Mouse (Mus musculus) heart, embryonic 15.5 days (tissue): ENCODE measurements around the gene Nob1. TPM values are rescaled to one million over a fixed set of nuclear protein-coding genes. Genes with fewer than 3 reads are reported as not detected.

ENCODE experiments used
- ATAC-seq: fragments of 200-750 bp; cut with Nextera tagmentation; replicated peaks from 2 replicates; pipeline ENCODE4 v1.8.0; 2017; ENCODE audit warnings: low read depth, moderate TSS enrichment; ENCODE audit not compliant: insufficient number of reproducible peaks, insufficient read depth, low FRiP score
- H3K27ac ChIP-seq: fragments of 300-500 bp; sonication (generic); 2 replicates; pipeline ENCODE4 v1.5.1; 2015; ENCODE audit warnings: mild to moderate bottlenecking, inconsistent platforms
- H3K27me3 ChIP-seq: fragments of 300-500 bp; sonication (generic); 2 replicates; pipeline ENCODE4 v1.6.1; 2015; ENCODE audit warnings: inconsistent platforms
- H3K36me3 ChIP-seq: fragments of 300-500 bp; sonication (generic); 2 replicates; pipeline ENCODE4 v1.6.1; 2015; ENCODE audit warnings: mild to moderate bottlenecking, inconsistent platforms
- H3K4me1 ChIP-seq: fragments of 300-500 bp; sonication (generic); replicated peaks from 2 replicates; pipeline ENCODE4 v1.6.1; 2015; ENCODE audit warnings: inconsistent platforms
- H3K4me2 ChIP-seq: fragments of 300-500 bp; sonication (generic); 2 replicates; pipeline ENCODE4 v1.6.1; 2015; ENCODE audit warnings: inconsistent platforms, mild to moderate bottlenecking, moderate library complexity
- H3K4me3 ChIP-seq: fragments of 300-500 bp; sonication (generic); 2 replicates; pipeline ENCODE4 v1.5.1; 2015; ENCODE audit warnings: mild to moderate bottlenecking, inconsistent platforms
- H3K9ac ChIP-seq: fragments of 300-500 bp; sonication (generic); 2 replicates; pipeline ENCODE4 v1.6.1; 2015; ENCODE audit warnings: mild to moderate bottlenecking, inconsistent platforms
- H3K9me3 ChIP-seq: fragments of 300-500 bp; sonication (generic); replicated peaks from 2 replicates; pipeline ENCODE4 v1.6.1; 2016; ENCODE audit warnings: inconsistent platforms
- WGBS: fragments of 180-500 bp; shearing (Covaris S2); methylation state at CpG from one replicate; pipeline ENCODE4 v1.1.7; 2015; ENCODE audit warnings: mixed read lengths; 5-methylcytosine and 5-hydroxymethylcytosine counted together
- polyA plus RNA-seq: library from polyadenylated mRNA; unstranded; fragments of >200 nt; fragmentation: Nextera tagmentation; extraction: Ambion mirVana; gene quantifications from 2 replicates; pipeline ENCODE4 v1.2.1, GENCODE M21; 2015

Gene Nob1
- polyA plus RNA-seq: 44.4 and 50.2 TPM in 2 replicates

- no peaks in the 10 kb centered on the region for H3K27me3 ChIP-seq
- peaks cover 21% of the 10 kb centered on the region for H3K36me3 ChIP-seq
- peak; percentile 96 for ATAC-seq
- H3K4me3 ChIP-seq: peak within 1 kb of the TSS; percentile 71
- under 1% methylated on average over 50 of the region's 50 CpGs for WGBS
- no peaks in the 10 kb centered on the region for H3K9me3 ChIP-seq
- H3K4me1 ChIP-seq: peaks cover 15% of the 10 kb centered on the region
- H3K4me2 ChIP-seq: peak within 1 kb of the TSS; percentile 70
- H3K9ac ChIP-seq: peak within 1 kb of the TSS; percentile 78
- peak within 1 kb of the TSS; percentile 59 for H3K27ac ChIP-seq
Observed at GRCm38 (mm10) chr8:107424597-107425229, at the start of gene Nob1. Nob1 (minus strand) TSS chr8:107425051.

GRCm38 (mm10) chr8:107473369-107473768 is 48.5 kb upstream of the Nob1 start:
- no peaks in the 10 kb centered on the region for H3K36me3 ChIP-seq
- peaks cover 9% of the 10 kb centered on the region for H3K4me1 ChIP-seq
- WGBS: 51% methylated on average over 4 of the region's 4 CpGs
- H3K9ac ChIP-seq: no peak overlapping the region
- no peak for ATAC-seq
- H3K9me3 ChIP-seq: no peaks in the 10 kb centered on the region
- no peak overlapping the region for H3K4me2 ChIP-seq
- H3K27ac ChIP-seq: no peak overlapping the region
- no peaks in the 10 kb centered on the region for H3K27me3 ChIP-seq
- H3K4me3 ChIP-seq: no peak overlapping the region

- peak overlapping the region; percentile 38; the same call in 1 of the 2 replicates for H3K27ac ChIP-seq
- no peak overlapping the region for H3K9ac ChIP-seq
- WGBS: 55% methylated on average over 10 of the region's 10 CpGs
Observed at GRCm38 (mm10) chr8:107472403-107473100, 47.7 kb upstream of the Nob1 start.

GRCm38 (mm10) chr8:107470302-107470701 is 45.5 kb upstream of the Nob1 start:
- Histone ChIP-seq H3K9ac (no peak overlapping the region), H3K27ac (no peak overlapping the region), H3K4me2 (no peak overlapping the region), H3K4me3 (no peak overlapping the region), H3K36me3 (no peaks in the 10 kb centered on the region; the same call in 1 of the 2 replicates), H3K4me1 (peaks cover 9% of the 10 kb centered on the region), H3K27me3 (no peaks in the 10 kb centered on the region), H3K9me3 (no peaks in the 10 kb centered on the region)
- ATAC-seq: no peak; the same call in 1 of the 2 replicates
- 78% methylated on average over 5 of the region's 5 CpGs for WGBS

More at GRCm38 (mm10) chr8:107472403-107473100, 47.7 kb upstream of the Nob1 start:
- Histone ChIP-seq H3K4me2 (no peak overlapping the region), H3K4me1 (peaks cover 9% of the 10 kb centered on the region), H3K4me3 (no peak overlapping the region), H3K36me3 (no peaks in the 10 kb centered on the region), H3K27me3 (no peaks in the 10 kb centered on the region), H3K9me3 (no peaks in the 10 kb centered on the region)
- ATAC-seq: no peak

- no peak overlapping the region for H3K4me2 ChIP-seq
- H3K27ac ChIP-seq: no peak overlapping the region
Observed at GRCm38 (mm10) chr8:107468811-107469302, 44.0 kb upstream of the Nob1 start.

GRCm38 (mm10) chr8:107466642-107467041 is 41.8 kb upstream of the Nob1 start:
- no peaks in the 10 kb centered on the region for H3K4me1 ChIP-seq
- no peaks in the 10 kb centered on the region for H3K9me3 ChIP-seq
- H3K4me3 ChIP-seq: no peak overlapping the region
- no peaks in the 10 kb centered on the region for H3K27me3 ChIP-seq
- ATAC-seq: no peak
- H3K4me2 ChIP-seq: no peak overlapping the region
- H3K36me3 ChIP-seq: no peaks in the 10 kb centered on the region; the same call in 1 of the 2 replicates
- no peak overlapping the region for H3K27ac ChIP-seq
- 93% methylated on average over 5 of the region's 5 CpGs for WGBS
- no peak overlapping the region for H3K9ac ChIP-seq

More at GRCm38 (mm10) chr8:107468811-107469302, 44.0 kb upstream of the Nob1 start:
- Histone ChIP-seq H3K4me3 (no peak overlapping the region), H3K4me1 (peaks cover 9% of the 10 kb centered on the region), H3K36me3 (no peaks in the 10 kb centered on the region; the same call in 1 of the 2 replicates), H3K9ac (no peak overlapping the region), H3K9me3 (no peaks in the 10 kb centered on the region), H3K27me3 (no peaks in the 10 kb centered on the region)
- WGBS: 55% methylated on average over 8 of the region's 8 CpGs
- ATAC-seq: no peak

- H3K36me3 ChIP-seq: peaks cover 4% of the 10 kb centered on the region; the same call in 1 of the 2 replicates
Observed at GRCm38 (mm10) chr8:107465332-107465990, 40.6 kb upstream of the Nob1 start.

GRCm38 (mm10) chr8:107462423-107462822 is 37.6 kb upstream of the Nob1 start:
- WGBS: 88% methylated on average over 5 of the region's 5 CpGs
- no peak for ATAC-seq
- Histone ChIP-seq H3K4me1 (no peaks in the 10 kb centered on the region), H3K9me3 (no peaks in the 10 kb centered on the region), H3K4me2 (no peak overlapping the region), H3K4me3 (no peak overlapping the region), H3K27me3 (no peaks in the 10 kb centered on the region), H3K9ac (no peak overlapping the region), H3K36me3 (peaks cover 9% of the 10 kb centered on the region; the same call in 1 of the 2 replicates), H3K27ac (no peak overlapping the region)

More at GRCm38 (mm10) chr8:107465332-107465990, 40.6 kb upstream of the Nob1 start:
- no peak overlapping the region for H3K4me2 ChIP-seq
- H3K9ac ChIP-seq: no peak overlapping the region
- no peak for ATAC-seq
- no peaks in the 10 kb centered on the region for H3K4me1 ChIP-seq
- 65% methylated on average over 3 of the region's 3 CpGs for WGBS
- H3K27ac ChIP-seq: no peak overlapping the region
- H3K27me3 ChIP-seq: no peaks in the 10 kb centered on the region
- H3K4me3 ChIP-seq: no peak overlapping the region
- no peaks in the 10 kb centered on the region for H3K9me3 ChIP-seq

- Histone ChIP-seq H3K36me3 (peaks cover 14% of the 10 kb centered on the region; the same call in 1 of the 2 replicates), H3K27ac (no peak overlapping the region)
Observed at GRCm38 (mm10) chr8:107458281-107458680, 33.4 kb upstream of the Nob1 start.

GRCm38 (mm10) chr8:107457725-107458124 is 32.9 kb upstream of the Nob1 start:
- 33% methylated on average over 4 of the region's 4 CpGs for WGBS
- Histone ChIP-seq H3K27ac (no peak overlapping the region), H3K9ac (no peak overlapping the region)

More at GRCm38 (mm10) chr8:107458281-107458680, 33.4 kb upstream of the Nob1 start:
- H3K9ac ChIP-seq: no peak overlapping the region
- H3K9me3 ChIP-seq: no peaks in the 10 kb centered on the region
- no peak overlapping the region for H3K4me2 ChIP-seq
- 77% methylated on average over 6 of the region's 6 CpGs for WGBS
- no peaks in the 10 kb centered on the region for H3K4me1 ChIP-seq
- H3K27me3 ChIP-seq: no peaks in the 10 kb centered on the region
- ATAC-seq: no peak
- no peak overlapping the region for H3K4me3 ChIP-seq

GRCm38 (mm10) chr8:107455268-107455667 is 30.4 kb upstream of the Nob1 start:
- Histone ChIP-seq H3K4me2 (no peak overlapping the region), H3K9ac (no peak overlapping the region), H3K9me3 (no peaks in the 10 kb centered on the region), H3K4me1 (no peaks in the 10 kb centered on the region), H3K36me3 (peaks cover 9% of the 10 kb centered on the region; the same call in 1 of the 2 replicates), H3K27ac (no peak overlapping the region), H3K4me3 (no peak overlapping the region), H3K27me3 (no peaks in the 10 kb centered on the region)
- WGBS: 8% methylated on average over 3 of the region's 3 CpGs
- ATAC-seq: no peak

More at GRCm38 (mm10) chr8:107457725-107458124, 32.9 kb upstream of the Nob1 start:
- peaks cover 14% of the 10 kb centered on the region; the same call in 1 of the 2 replicates for H3K36me3 ChIP-seq
- H3K4me1 ChIP-seq: no peaks in the 10 kb centered on the region
- H3K4me2 ChIP-seq: no peak overlapping the region
- no peaks in the 10 kb centered on the region for H3K27me3 ChIP-seq
- no peaks in the 10 kb centered on the region for H3K9me3 ChIP-seq
- no peak for ATAC-seq
- no peak overlapping the region for H3K4me3 ChIP-seq
